Mouse (Mus musculus) lung, postnatal 25 days (tissue): ENCODE measurements around the gene Acadsb.
"Not testable (repeated sequence)": the region's sequence is repeated elsewhere in the genome, so short reads cannot be mapped to it uniquely, and the experiment has no call there.

Experiments
- DNase-seq: peaks from one replicate; pipeline ENCODE4 v3.0.0; 2022; ENCODE audit warnings: low spot score

Gene Acadsb

DNA sequence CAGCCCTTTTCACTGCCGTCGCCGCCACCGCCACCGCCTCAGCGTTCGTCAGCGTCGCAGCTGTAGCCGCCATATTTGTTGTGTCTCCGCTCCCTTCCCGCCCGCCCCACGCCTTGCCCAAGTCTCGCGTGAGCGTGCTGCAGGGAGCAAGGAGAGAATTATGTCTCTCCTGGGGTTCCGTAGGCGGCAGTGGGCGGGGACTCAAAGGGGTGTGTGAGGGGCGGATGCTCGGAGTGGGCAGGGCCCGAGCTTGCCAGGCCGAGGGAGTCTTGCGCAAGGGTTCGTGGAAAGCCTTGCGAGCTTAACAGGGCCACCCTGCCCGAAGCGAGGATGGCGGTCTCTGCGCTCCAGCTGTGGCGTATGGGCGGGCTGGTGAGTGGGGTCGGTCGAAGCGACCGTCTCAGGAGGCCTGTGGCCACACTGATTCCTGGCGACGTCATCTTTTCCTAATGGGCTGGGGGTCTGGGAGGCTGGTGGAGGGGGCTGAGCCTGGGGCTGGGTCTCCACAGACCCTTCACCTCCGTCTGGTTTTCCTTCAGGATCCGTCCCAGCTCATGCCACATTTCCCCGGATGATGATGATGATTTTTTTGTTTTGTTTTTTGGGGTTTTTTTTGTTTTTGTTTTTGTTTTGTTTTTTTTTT, at the start of gene Acadsb, which contains the start of gene Ikzf5:
Gene Acadsb, plus strand, starts transcription at position 186 of the 643 bp plus-strand sequence.
Gene Ikzf5, minus strand, starts transcription at position 106 of the 643 bp plus-strand sequence.
- DNase-seq: peak; percentile 99

DNA sequence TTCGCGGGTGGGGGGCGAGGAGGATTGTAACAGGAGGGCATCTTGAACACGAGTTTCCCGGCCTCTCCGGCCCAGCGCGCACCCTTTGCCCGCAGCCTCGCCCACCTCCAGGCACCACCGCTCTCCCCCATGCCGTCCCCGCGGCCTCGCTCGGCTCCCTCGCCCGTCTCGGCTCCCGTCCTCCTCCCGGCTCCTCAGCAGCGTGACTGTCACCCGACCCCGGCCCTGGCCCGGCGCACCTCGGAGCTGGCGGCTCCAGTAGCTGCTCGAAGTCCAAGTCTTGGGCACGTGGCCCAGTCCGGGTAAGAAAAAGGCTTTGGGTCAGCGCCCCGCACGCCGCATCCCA, 48.2 kb upstream of the Acadsb start:
- no peak for DNase-seq

DNA sequence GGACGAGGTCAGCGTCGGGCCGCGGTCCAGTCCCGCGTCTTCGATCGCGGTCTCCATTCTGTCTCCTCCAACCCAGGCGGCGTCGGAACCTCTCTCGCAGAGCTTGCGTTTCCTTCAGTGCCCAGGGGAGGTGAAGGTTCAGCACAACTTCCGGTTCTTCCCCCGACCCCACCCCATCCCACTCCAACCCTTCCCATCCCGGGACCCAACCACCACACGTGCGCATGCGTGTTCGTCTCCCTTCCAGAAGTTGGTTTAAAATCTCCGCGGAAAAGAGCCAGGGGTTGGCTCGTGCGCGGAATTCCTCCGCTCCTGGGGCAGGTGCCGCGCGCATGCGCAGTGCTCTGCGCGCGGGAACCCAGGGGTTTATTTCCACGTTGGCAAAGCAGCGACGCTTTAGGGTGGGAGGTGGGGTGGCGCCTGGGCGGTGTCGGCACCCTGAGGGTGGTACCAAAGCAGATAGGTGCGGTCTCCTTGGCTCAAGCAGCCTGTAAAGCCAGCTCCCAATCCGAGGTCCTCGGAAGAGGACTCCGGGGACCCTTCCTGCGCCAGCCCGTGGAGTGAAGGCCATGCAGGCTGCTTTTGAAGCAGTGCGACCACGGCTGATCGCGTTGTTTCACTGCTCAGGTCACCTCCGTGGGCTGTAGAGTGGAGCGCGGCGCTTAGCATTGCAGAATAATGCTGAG, 47.6 kb upstream of the Acadsb start, which contains the start of gene 2310057M21Rik:
Gene 2310057M21Rik, minus strand, starts transcription at position 145 of the 686 bp plus-strand sequence.
- peak; percentile 95 for DNase-seq

DNA sequence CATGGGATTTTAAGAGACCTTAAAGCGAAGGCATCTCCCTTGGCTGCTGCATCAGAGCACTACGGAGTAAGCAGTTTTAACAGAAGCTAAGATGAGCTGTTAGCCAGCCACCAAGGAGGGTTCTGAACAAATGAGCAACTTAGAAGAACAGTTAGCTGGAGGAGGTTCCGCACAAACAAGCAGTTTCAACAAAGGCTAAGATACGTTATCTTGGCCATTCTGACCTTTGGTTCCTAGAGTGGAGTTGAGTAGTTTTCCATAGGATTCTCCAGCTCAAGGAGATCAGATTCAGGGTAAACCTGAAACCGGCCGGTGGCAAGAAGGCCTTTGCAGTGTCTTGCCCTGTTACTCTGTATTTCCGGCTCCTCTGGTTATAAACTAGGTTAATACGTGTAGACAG, 46.3 kb upstream of the Acadsb start:
- DNase-seq: no peak

DNA sequence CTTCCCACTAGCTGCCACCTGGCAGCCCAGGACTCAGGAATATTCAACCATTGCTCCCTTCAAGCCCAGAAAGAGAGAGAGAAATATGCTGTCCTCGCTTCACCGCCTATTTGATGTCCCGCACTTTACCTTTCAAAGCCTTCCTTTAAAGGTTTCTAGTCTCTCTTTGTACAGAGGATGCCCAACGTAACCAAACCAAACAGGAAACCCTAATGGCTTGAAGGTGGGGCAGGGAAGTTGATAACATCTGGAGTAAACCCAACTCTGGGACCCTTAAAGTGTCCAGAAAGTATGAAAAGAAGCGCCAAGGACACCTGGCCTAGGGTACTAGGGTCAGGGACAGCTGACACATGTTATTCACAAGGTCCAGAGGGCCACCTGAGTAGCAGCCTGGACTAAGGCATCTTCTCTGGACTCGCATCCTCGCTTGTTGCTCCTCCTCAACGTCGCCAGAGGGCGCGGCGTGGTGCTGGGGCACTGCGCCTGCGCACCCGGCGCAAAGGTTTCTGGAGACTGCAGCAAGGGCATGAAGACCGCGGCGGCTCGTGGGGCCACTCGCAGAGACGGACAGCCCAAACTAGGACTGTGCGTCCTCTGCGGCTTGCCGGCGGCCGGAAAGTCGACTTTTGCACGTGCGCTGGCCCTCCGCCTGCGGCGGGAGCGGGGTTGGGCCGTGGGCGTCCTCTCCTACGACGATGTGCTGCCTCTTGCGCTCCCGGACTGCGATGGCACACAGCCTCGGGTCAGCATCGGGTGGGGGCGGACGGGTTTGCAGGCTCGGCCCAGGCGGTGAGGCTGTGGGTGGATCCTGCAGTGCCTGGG, 39.5 kb upstream of the Acadsb start, which contains the start of gene Pstk:
Gene Pstk, plus strand, starts transcription at position 494 of the 822 bp plus-strand sequence.
- peak; percentile 88 for DNase-seq

DNA sequence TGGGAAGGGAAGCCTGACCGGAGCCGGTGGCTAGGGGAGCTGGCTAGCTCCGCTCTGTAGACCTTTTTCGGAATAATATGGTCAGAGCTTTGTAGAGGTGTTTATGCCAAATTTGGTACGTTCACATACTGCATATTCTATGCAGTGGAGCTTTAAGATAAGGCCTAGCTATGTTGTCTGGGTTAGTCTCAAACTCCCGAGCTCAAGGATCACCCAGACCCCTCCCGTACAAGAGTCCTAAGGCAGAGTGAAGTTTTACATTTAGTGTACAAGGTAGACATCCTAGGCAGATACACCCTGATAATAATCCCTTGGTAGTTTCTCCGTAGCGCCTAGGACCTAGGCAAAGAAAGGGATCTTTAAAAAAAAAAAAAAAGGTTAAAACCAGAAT, 38.9 kb upstream of the Acadsb start:
- DNase-seq: no peak

DNA sequence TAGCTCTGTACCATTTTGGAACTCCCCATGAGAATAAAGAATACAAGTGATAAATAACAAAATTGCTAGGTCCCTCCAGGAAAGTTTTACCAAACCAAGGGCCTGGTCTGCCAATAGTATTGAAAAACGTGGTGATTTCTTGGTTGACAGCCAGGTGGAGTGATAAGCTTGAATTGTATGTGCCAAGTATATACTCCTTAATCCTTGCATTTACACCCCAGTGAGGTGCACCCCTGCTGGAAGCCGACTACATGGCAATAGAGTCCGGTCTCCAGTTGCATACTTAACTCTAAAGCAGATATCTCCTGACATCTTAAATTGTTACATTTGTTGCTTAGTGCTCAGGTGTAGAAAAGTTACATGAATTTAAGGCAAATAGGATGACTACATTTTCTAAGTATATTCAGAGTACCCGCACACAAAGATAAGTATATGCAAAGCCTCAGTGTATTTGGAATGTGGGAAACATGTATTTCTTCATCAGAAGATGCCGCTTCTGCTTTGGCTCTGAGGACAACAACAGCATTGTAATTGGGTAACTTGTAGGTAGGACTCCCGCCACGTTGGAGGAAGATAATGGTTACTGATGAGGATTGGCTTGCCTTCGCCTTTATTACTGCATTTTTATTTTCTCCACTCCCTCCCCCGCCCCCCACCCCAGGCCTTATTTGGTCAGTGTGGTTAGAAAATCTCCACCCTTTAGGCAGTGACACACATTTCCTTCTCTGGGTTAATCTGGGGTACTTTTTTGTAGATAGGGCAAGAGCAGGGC, 38.3 kb upstream of the Acadsb start:
- DNase-seq: no peak

DNA sequence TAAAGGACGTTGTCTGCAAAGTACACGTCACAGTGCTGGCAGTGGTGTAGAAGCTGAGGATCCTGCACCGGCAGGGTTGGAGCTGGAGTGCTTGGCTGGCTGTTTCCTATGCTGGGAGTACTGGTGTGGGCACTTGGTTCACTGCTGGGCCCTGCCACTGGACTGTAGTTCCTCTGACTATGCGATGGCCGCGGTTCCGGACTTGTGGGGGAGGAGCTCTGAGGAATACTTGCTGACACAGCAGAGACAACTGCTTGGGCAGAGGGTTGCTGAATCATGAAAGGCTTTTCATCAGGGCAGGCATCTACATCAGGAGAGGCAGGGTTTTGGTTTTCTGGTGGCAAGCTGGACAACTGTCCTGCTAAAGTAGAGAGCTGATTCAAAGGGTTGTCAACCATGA, 18.6 kb upstream of the Acadsb start:
- not testable (repeated sequence) for DNase-seq

DNA sequence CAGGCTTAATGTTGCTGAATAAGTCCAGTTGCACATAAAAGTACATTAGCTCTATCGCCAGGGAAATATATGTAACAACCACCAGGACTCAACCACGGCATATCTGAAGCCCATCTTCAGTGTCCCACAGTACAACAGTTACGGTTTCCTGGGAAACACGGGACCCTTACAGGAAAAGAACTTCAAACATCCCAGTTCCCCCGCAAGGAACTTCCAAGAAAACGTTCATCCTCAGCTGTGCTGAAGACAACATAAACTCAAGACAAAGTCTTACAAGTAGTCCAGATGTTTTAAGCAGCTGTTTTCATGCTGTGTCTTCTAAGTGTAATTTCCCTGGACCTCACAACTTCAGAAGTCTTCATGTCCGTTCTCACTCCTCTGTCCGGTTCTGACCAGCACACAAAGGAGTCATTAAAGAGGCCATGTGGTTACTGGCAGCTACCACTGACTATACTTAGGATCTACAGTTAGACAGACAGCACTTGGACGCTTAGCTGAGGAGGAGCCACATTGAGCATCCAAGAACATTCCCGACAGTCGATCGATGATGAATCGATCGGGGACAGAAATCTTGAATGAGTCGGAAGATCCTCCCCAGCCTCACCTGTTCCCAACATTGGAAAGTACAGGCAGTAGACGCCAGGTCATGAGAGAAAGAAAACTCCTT, 947 bp upstream of the Acadsb start:
- no peak for DNase-seq

DNA sequence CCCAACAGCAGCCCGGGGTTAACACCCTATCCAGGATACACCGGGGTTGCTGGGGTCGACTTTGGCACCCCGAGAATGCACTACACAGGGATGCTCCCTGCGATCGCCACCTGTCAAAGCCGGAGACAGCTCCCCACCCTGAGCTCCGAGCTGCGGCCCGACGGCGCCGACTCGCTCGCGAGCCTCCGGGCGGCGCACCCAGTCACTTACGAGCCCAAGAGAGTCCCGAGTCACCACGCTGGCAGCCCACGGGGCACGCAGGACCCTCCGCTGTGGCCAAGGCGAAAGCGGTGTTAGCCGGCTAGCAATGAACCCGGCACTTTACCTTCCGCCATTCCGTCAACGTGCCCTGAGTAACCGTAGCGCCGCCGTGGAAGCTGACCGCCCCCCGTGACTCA, 414 bp upstream of the Acadsb start:
- DNase-seq: peak; percentile 11

DNA sequence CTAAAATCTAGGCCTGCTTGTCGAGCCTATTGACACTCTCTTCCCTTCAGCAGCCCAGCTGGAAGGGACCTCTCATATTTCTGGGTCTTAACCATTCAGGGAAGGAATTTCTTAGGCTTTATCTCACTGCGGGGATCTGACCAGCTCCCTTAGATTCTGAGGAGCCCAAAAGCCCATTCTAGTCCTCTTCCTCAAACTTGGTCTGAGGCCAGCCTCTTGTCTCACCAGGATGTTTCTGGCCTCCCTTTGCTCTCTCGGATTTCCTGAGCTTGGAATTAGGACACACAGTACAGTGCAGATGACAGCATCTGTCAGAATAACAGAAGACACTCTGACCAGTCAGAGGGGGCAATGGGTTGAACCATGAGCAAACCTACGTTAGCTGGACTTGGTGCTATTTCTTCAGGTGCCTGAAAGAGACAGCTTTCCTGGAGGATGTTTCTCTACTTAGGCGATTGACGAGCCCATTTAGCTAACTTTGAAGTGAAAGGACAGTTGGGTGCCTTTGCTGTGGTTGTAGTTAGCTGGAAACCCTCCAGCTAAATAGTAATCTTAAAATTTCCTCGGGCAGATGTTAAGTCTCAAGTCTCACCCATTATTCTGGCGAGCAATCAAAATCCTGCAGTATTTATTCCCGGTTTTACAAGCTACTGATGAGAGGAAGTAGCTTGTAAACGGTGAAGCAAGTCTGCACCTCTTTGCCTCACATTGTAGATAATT, 980 bp downstream of the Acadsb start:
- peak; percentile 68 for DNase-seq

DNA sequence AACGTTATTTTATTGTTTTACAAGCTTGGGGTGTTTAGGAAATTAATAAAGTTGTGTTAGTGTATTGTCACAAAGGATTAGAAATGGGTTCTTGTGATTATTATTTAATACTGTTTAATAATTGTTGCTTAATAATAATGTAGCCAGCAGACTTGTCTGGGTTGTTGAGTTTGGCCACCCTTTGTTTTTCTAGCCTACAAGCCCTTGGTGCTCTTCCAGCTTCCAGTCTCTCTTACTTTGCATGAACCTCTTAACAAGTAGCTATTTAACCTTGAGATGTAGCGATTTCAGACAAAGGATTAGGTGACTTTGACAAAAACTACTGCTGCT, 1.5 kb downstream of the Acadsb start:
- no peak for DNase-seq

DNA sequence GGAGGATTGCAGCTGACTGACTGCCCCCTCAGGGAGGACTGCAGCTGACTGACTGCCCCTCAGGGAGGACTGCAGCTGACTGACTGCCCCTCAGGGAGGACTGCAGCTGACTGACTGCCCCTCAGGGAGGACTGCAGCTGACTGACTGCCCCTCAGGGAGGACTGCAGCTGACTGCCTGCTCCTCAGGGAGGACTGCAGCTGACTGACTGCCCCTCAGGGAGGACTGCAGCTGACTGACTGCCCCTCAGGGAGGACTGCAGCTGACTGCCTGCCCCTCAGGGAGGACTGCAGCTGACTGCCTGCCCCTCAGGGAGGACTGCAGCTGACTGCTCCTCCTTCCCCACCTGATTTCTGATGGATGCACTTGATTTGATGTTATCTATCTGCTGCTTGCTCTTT, 6.3 kb downstream of the Acadsb start:
- not testable (repeated sequence) for DNase-seq

DNA sequence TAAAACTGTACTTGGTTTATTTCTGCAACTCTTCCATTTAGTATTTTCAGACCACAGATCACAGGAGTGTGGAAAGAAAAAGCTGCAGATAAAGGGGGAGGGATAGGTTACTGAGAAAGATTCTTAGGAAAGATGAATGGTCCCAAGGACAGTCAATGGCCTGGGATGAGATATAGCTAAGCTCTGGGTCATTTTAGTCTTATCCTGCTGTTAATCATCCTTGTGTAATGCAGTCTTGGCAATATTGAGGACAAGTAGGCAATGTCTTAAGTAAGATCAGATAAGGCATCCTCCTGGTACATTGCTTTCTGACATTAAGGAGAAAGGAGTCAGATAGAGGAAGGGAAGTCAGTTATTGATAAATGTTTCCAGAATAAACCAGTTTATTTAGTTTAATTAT, 7.2 kb downstream of the Acadsb start:
- DNase-seq: no peak

DNA sequence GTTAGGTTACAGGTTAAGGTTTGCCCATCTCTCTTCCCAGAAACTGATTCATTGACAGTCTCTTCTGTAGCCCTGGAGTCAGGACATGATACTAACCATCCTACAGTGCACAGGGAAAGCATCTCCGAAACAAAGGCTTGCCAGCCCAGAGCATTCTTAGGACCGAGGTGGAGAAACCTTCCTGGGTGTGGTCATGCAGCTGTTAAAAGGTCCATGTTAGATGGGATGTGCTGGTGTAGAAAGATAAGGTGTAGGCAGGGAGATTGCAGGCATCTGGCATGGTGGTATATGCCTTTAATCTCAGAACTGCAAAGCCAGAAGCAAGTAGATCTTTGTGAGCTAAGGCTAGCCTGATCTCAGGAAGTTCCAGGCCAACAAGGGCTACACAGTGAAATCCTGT, 14.5 kb downstream of the Acadsb start:
- no peak for DNase-seq

DNA sequence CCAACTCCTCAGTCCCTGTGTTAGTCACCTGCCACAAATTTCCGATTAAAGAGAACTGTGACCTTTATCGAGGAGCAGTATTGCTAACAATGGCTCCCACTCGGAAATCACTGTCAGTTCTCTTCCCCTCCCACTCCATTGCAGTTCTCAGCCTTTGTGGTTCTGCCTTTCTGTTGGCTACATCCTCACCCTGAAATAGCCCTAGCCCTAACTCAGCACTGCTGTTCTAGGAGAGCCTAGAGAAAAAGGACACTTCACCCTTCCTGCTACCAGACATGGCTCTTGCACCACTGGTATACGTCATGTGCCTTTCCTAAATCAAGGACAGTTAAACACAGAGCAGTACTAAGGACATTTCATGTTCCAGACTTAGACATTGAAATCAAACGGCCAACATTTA, 16.9 kb downstream of the Acadsb start:
- no peak for DNase-seq

DNA sequence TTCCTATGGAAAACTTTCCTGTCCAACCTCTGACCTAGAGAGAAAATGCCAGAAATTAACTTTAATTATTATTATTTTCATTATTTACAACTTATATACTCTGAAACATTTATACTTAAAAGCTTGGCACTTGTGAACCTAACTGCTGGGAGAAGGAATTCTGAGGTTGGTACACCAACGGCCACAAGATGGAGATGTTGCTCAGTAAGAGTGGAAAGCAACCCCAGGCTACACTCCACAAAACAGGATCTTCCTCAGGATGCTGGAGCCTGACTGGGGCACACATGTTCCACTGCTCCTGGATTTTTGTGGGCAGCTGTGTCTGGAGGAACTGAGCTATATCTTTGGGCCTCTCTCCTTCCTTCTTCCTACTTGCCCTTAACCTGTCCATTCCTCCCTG, 21.8 kb downstream of the Acadsb start:
- DNase-seq: peak; percentile 26

DNA sequence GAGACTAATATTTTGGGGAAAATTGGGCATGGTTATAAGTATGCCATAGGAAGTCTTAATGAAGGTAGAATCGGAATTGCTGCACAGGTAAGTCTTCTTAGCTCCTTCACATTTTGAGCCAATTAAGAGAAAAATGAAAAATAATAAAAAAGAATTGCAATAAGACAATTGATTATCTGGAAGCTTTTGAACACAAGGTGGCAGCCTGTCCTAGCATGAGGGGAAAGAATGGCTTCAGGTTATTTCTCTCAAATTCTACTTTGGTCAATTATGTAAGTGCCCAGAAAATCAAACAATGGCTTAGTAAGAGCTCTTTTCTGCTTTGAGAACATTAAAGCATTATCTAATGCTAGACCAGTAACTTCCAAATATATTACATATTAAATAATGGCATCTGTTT, 23.9 kb downstream of the Acadsb start:
- DNase-seq: no peak

DNA sequence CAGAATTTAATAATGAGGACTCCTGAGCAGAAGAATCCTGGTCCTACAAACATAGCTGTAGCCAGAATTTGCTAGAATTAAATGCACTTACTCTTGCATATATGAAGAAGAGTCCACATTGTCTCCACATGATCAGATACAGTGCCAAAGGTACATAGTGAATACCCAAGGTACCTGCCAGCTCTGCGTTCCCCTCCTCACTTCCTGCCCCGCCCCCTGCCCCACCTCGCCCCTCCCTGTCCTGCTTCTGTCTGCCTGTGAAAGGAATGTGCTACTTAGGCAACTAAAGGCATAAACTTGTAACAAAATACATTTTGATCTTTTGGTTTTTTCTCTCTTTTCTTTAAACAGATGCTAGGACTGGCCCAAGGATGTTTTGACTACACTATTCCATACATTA, 26.6 kb downstream of the Acadsb start:
- no peak for DNase-seq

DNA sequence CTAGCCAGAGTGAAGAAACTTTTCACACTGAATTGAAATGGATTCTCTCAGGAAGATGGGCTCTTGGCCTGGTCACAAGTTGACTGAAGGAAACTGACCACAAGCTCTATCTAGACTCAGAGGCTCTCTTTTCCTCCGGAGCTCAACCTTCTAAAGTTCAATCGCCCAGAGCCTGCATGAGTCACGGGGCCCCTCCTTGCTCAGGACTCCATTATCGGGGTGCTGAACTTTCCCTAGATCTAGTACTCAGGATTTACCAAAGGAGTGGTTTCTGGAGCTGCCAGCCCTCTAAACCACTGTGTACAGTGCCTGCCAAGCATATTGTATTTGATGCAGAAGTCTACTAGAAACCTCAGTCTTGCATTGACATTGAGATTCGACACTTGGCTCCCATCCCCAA, 46.3 kb downstream of the Acadsb start:
- DNase-seq: no peak

DNA sequence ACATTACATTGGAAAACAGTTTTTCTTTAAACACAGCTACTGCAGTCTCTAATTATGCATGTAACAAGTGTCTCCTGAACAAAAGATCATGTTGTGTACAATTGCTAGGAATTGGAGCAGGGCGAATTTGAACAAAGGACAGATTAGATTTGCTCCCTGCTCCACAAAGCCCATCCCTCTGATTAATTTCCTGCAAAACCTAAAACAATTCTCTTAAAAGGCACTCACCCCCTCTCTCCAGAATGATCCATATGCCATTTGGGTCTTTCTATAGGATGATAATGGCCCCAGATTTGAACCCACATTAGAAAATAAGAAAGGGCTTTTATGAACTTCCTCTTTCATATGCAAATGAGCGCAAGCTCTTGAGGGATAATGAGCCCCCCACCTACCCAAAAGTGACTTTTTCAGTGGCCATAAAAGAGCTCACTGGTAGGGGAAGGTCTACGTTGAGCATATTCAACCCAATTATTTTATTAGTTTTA, 54.8 kb downstream of the Acadsb start:
- no peak for DNase-seq
